Mouse (Mus musculus) lung, embryonic 16.5 days (tissue): ENCODE results near the gene Fgfr2. TPM values are rescaled to one million over a fixed set of nuclear protein-coding genes. Genes with fewer than 3 reads are reported as not detected.

ENCODE experiments used
- ATAC-seq: fragments of 200-750 bp; cut with Nextera tagmentation; 2 replicates; pipeline ENCODE4 v1.8.0; 2017; ENCODE audit warnings: low read depth, mild to moderate bottlenecking, moderate library complexity
- H3K27ac ChIP-seq: fragments of 300-500 bp; sonication (generic); 2 replicates; pipeline ENCODE4 v1.5.1; 2014; ENCODE audit warnings: mild to moderate bottlenecking, control low read depth, low read length
- H3K27me3 ChIP-seq: fragments of 300-500 bp; sonication (generic); 2 replicates; pipeline ENCODE4 v1.6.1; 2014; ENCODE audit warnings: low read depth, low read length, mixed read lengths; ENCODE audit not compliant: control insufficient read depth, insufficient read depth
- H3K36me3 ChIP-seq: fragments of 300-500 bp; sonication (generic); 2 replicates; pipeline ENCODE4 v1.6.1; 2014; ENCODE audit warnings: low read length; ENCODE audit not compliant: control insufficient read depth, insufficient read depth
- H3K4me1 ChIP-seq: fragments of 300-500 bp; sonication (generic); replicated peaks from 2 replicates; pipeline ENCODE4 v1.6.1; 2014; ENCODE audit warnings: low read length, mixed read lengths; ENCODE audit not compliant: control insufficient read depth, insufficient read depth
- H3K4me2 ChIP-seq: fragments of 300-500 bp; sonication (generic); 2 replicates; pipeline ENCODE4 v1.6.1; 2014; ENCODE audit warnings: low read depth, low read length, control low read depth
- H3K4me3 ChIP-seq: fragments of 300-500 bp; sonication (generic); 2 replicates; pipeline ENCODE4 v1.5.1; 2014; ENCODE audit warnings: mild to moderate bottlenecking, low read length, control low read depth
- H3K9ac ChIP-seq: fragments of 300-500 bp; sonication (generic); 2 replicates; pipeline ENCODE4 v1.6.1; 2014; ENCODE audit warnings: low read length, control low read depth
- H3K9me3 ChIP-seq: fragments of 300-500 bp; sonication (generic); 2 replicates; pipeline ENCODE4 v1.6.1; 2016; ENCODE audit warnings: low read length; ENCODE audit not compliant: control insufficient read depth
- WGBS: fragments of 180-500 bp; shearing (Covaris S2); extraction: QIAGEN DNeasy Blood & Tissue Kit; methylation state at CpG from one replicate; pipeline ENCODE4 v1.1.7; 2014; 5-methylcytosine and 5-hydroxymethylcytosine counted together
- polyA plus RNA-seq: library from polyadenylated mRNA; unstranded; fragments of >200 nt; fragmentation: Nextera tagmentation; extraction: Ambion mirVana; gene quantifications from 2 replicates; pipeline ENCODE4 v1.2.1, GENCODE M21; 2015

The Fgfr2 gene
- polyA plus RNA-seq, 1 experiment from 2014 or later = 175 TPM

- Histone ChIP-seq H3K27me3 (no peaks in the 10 kb centered on the region), H3K27ac (peak overlapping the region; percentile 73), H3K9me3 (no peaks in the 10 kb centered on the region), H3K9ac (no peak overlapping the region; the same call in 1 of the 2 replicates), H3K4me3 (no peak overlapping the region), H3K36me3 (no peaks in the 10 kb centered on the region), H3K4me2 (peak overlapping the region; percentile 33), H3K4me1 (peaks cover 10% of the 10 kb centered on the region)
- peak; percentile 87 for ATAC-seq
- 29% methylated on average over 8 of the region's 8 CpGs for WGBS
These were observed 2173.8 kb downstream of the Fgfr2 start for GRCm38 (mm10) chr7:130949331-130949751.

- peak; percentile 54 for ATAC-seq
These were observed 2174.5 kb downstream of the Fgfr2 start for GRCm38 (mm10) chr7:130948563-130949208.

GRCm38 (mm10) chr7:130946303-130946702 lies 2176.8 kb downstream of the Fgfr2 start:
- Histone ChIP-seq H3K36me3 (no peaks in the 10 kb centered on the region), H3K4me2 (no peak overlapping the region), H3K4me1 (peaks cover 10% of the 10 kb centered on the region), H3K9me3 (no peaks in the 10 kb centered on the region), H3K27ac (no peak overlapping the region), H3K9ac (no peak overlapping the region), H3K4me3 (no peak overlapping the region), H3K27me3 (no peaks in the 10 kb centered on the region)
- ATAC-seq = no peak
- WGBS = 88% methylated on average over 12 of the region's 12 CpGs

More at GRCm38 (mm10) chr7:130948563-130949208, 2174.5 kb downstream of the Fgfr2 start:
- Histone ChIP-seq H3K27ac (peak overlapping the region; percentile 63), H3K4me3 (no peak overlapping the region), H3K27me3 (no peaks in the 10 kb centered on the region), H3K36me3 (no peaks in the 10 kb centered on the region), H3K9me3 (no peaks in the 10 kb centered on the region), H3K4me2 (peak overlapping the region; percentile 33; the same call in 1 of the 2 replicates), H3K4me1 (peaks cover 10% of the 10 kb centered on the region), H3K9ac (0 out of 2 replicates have a peak overlapping the region, but pooled peaks have one; percentile 18)
- WGBS = 38% methylated on average over 5 of the region's 5 CpGs

GRCm38 (mm10) chr7:130945730-130946129 lies 2177.4 kb downstream of the Fgfr2 start:
- no peaks in the 10 kb centered on the region for H3K36me3 ChIP-seq
- H3K4me1 ChIP-seq = peaks cover 10% of the 10 kb centered on the region
- no peak overlapping the region for H3K27ac ChIP-seq
- 85% methylated on average over 3 of the region's 3 CpGs for WGBS
- no peaks in the 10 kb centered on the region for H3K27me3 ChIP-seq
- no peak overlapping the region for H3K4me2 ChIP-seq
- no peak overlapping the region for H3K4me3 ChIP-seq
- H3K9ac ChIP-seq = no peak overlapping the region
- no peaks in the 10 kb centered on the region for H3K9me3 ChIP-seq
- no peak for ATAC-seq

DNA sequence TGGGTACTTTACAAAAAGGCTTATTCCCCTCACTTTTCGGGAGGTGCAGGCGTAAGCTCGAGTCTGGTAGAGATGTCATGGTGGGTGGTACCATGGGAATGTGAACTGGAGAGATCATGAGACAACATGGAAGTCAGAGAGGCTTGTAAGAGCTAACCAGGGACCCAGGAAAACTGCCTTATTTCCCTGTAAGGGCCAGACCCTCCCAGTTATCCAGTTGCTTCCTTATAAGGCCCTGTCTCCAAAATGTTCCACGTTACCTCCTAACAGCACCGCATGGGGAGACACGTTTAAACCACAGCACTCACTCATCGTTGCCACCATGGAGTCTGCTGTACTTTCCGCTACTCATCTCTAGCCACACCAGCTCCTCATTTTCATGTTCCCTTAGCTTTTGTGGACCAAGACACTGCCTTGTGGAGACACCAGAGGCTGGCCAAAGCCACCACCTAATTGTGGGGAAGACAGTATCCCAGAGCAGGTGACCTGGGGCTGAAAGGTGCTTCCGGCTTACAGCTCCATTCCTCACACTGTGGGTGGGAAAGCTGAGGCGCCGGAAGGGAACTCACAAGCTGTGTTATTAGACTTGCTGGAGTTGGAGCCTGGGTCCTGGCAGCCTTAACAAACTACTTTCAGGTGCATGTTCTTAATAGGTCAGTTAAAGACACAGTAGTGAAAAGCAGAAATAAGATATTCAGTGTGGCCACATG lies 2178.2 kb downstream of the Fgfr2 start:
- no peaks in the 10 kb centered on the region for H3K27me3 ChIP-seq
- H3K9ac ChIP-seq = no peak overlapping the region
- no peak for ATAC-seq
- no peak overlapping the region for H3K27ac ChIP-seq
- no peak overlapping the region for H3K4me2 ChIP-seq
- H3K4me3 ChIP-seq = no peak overlapping the region
- H3K9me3 ChIP-seq = no peaks in the 10 kb centered on the region
- no peaks in the 10 kb centered on the region for H3K36me3 ChIP-seq
- peaks cover 10% of the 10 kb centered on the region for H3K4me1 ChIP-seq
- WGBS = 85% methylated on average over 11 of the region's 11 CpGs

GRCm38 (mm10) chr7:130943280-130943895 lies 2179.8 kb downstream of the Fgfr2 start:
- 78% methylated on average over 9 of the region's 9 CpGs for WGBS
- ATAC-seq = no peak
- no peak overlapping the region for H3K4me2 ChIP-seq
- peaks cover 10% of the 10 kb centered on the region for H3K27me3 ChIP-seq
- H3K27ac ChIP-seq = no peak overlapping the region
- H3K36me3 ChIP-seq = no peaks in the 10 kb centered on the region
- no peak overlapping the region for H3K9ac ChIP-seq
- H3K4me1 ChIP-seq = no peaks in the 10 kb centered on the region
- H3K4me3 ChIP-seq = no peak overlapping the region
- no peaks in the 10 kb centered on the region for H3K9me3 ChIP-seq

DNA sequence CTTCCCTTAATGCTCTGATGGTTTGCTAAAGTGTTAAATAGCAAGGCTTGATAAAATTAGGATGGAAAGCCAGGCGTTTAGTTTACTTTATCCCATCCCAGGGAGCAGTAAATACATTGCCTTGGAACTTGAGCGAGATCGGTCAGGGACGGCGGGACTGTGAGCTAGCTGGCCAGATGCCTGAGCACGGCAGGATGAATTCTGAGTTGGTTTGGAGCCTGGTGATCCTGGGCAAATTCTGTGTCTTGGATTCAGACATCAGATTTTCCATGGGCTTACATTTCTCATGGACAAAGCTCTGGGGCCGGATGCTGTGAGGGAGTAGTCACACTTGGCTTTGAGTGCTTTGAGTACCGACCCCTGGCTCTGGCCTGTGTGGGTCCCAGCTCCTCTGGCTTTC lies 2182.4 kb downstream of the Fgfr2 start:
- no peaks in the 10 kb centered on the region for H3K36me3 ChIP-seq
- no peak overlapping the region for H3K9ac ChIP-seq
- peaks cover 33% of the 10 kb centered on the region for H3K27me3 ChIP-seq
- 66% methylated on average over 8 of the region's 8 CpGs for WGBS
- H3K27ac ChIP-seq = no peak overlapping the region
- H3K4me1 ChIP-seq = peaks cover 11% of the 10 kb centered on the region
- H3K4me3 ChIP-seq = no peak overlapping the region
- H3K4me2 ChIP-seq = no peak overlapping the region
- H3K9me3 ChIP-seq = no peaks in the 10 kb centered on the region
- ATAC-seq = no peak

GRCm38 (mm10) chr7:130938896-130939295 lies 2184.3 kb downstream of the Fgfr2 start:
- H3K36me3 ChIP-seq = no peaks in the 10 kb centered on the region
- no peaks in the 10 kb centered on the region for H3K9me3 ChIP-seq
- peaks cover 51% of the 10 kb centered on the region for H3K27me3 ChIP-seq
- H3K4me1 ChIP-seq = peaks cover 18% of the 10 kb centered on the region
- no peak for ATAC-seq
- no peak overlapping the region for H3K9ac ChIP-seq
- 84% methylated on average over 8 of the region's 8 CpGs for WGBS
- H3K27ac ChIP-seq = no peak overlapping the region
- H3K4me3 ChIP-seq = no peak overlapping the region
- H3K4me2 ChIP-seq = no peak overlapping the region

GRCm38 (mm10) chr7:130938005-130938404 lies 2185.1 kb downstream of the Fgfr2 start:
- Histone ChIP-seq H3K27me3 (peaks cover 56% of the 10 kb centered on the region), H3K9ac (no peak overlapping the region), H3K9me3 (no peaks in the 10 kb centered on the region), H3K4me3 (no peak overlapping the region), H3K4me1 (peaks cover 18% of the 10 kb centered on the region), H3K4me2 (no peak overlapping the region), H3K36me3 (no peaks in the 10 kb centered on the region), H3K27ac (no peak overlapping the region)
- 49% methylated on average over 4 of the region's 4 CpGs for WGBS
- ATAC-seq = no peak
